ENCODE assay signal across 18 mouse cellular contexts in the genomic region with DNA sequence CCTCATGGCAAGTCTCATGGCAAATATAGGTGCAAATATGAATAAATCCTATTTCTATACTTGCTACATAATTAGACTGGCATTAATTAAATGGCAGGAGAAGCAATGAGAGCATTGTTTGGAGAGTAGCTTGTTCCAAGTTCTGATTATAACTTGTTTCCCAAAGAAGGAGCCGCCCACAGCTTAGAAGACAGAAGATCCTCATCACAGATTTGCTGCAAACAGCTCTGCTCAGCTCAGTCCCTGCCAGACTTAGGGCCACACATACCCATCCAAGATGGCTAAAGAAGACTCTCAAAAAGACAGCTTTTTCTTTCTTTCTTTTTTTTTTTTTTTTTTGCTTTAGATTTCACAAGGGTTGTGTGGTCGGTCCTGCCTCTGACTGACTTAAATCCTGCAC.
DNase-seq lines count a peak whose midpoint lies in the region.
"Had no signal": no experiment of that assay in that cellular context is flagged by ENCODE, and none has a peak within 500 bp of the region (broad histone marks: within the 10 kb centered on the region; RNA-seq: fewer than 3 reads in every experiment).

No protein-coding gene starts in this region.

- DNase-seq in frontal cortex, adult 2 months (ENCODE audit: extremely low spot score in 1 of 2, low spot score in 1 of 2), result peak; percentile 68 to 70
- no peak for DNase-seq in frontal cortex, postnatal 10 days (ENCODE audit: low spot score in 2 of 2)
- peak; percentile 84 for DNase-seq in brain, adult 2 months (ENCODE audit: low read depth, low spot score)
- DNase-seq in left cerebral cortex, adult 9 months (ENCODE audit: low spot score in 2 of 2), result peak; percentile 13 to 64
- peak; percentile 14 for DNase-seq in right cerebral cortex, postnatal 14 days
- no peak for DNase-seq in thymus, postnatal 25 days
- DNase-seq in heart, adult 9 months (ENCODE audit: low spot score in 2 of 2), result no peak
- DNase-seq: adrenal gland, postnatal 14 days; cerebellum, adult 2 months; cerebellum, postnatal 14 days; forebrain, postnatal 0 days; gastrocnemius, postnatal 10 days; kidney, adult 8-10 months; layer of hippocampus, postnatal 36 days; retina, postnatal 1 day; spleen, adult 18-20 months; thymus, adult 18-20 months; thymus, postnatal 36 days had no signal

Comparison
In these comparisons a context has a peak if more than half of its experiments do, and no peak if none do; other contexts are left out.
1. DNase-seq: peak in frontal cortex, adult 2 months (2 of 2), brain, adult 2 months (single experiment), left cerebral cortex, adult 9 months (2 of 2) and right cerebral cortex, postnatal 14 days (single experiment); none in frontal cortex, postnatal 10 days (0 of 2), thymus, postnatal 25 days (single experiment) and heart, adult 9 months (0 of 2).